Mouse (Mus musculus) hindbrain, embryonic 13.5 days (tissue): Measurements from ENCODE around the gene Notch1. TPM values are rescaled to one million over a fixed set of nuclear protein-coding genes. Genes with fewer than 3 reads are reported as not detected.
A peak's percentile ranks its signal among the peaks of the same experiment; 100 is the strongest.

ENCODE experiments used
- ATAC-seq: fragments of 200-750 bp; cut with Nextera tagmentation; 2 replicates; pipeline ENCODE4 v1.8.0; 2017; ENCODE audit warnings: moderate TSS enrichment; ENCODE audit not compliant: low FRiP score
- H3K27ac ChIP-seq: fragments of 300-500 bp; sonication (generic); 2 replicates; pipeline ENCODE4 v1.5.1; 2015; ENCODE audit warnings: inconsistent platforms, mild to moderate bottlenecking, moderate library complexity
- H3K27me3 ChIP-seq: fragments of 300-500 bp; sonication (generic); 2 replicates; pipeline ENCODE4 v1.6.1; 2015; ENCODE audit warnings: mild to moderate bottlenecking, inconsistent platforms
- H3K36me3 ChIP-seq: fragments of 300-500 bp; sonication (generic); 2 replicates; pipeline ENCODE4 v1.6.1; 2015; ENCODE audit warnings: mild to moderate bottlenecking, inconsistent platforms
- H3K4me1 ChIP-seq: fragments of 300-500 bp; sonication (generic); replicated peaks from 2 replicates; pipeline ENCODE4 v1.6.1; 2015; ENCODE audit warnings: inconsistent platforms
- H3K4me2 ChIP-seq: fragments of 300-500 bp; sonication (generic); 2 replicates; pipeline ENCODE4 v1.6.1; 2015; ENCODE audit warnings: inconsistent platforms, mild to moderate bottlenecking, moderate library complexity
- H3K4me3 ChIP-seq: fragments of 300-500 bp; sonication (generic); 2 replicates; pipeline ENCODE4 v1.5.1; 2015; ENCODE audit warnings: mild to moderate bottlenecking, inconsistent platforms
- H3K9ac ChIP-seq: fragments of 300-500 bp; sonication (generic); 2 replicates; pipeline ENCODE4 v1.6.1; 2015; ENCODE audit warnings: mild to moderate bottlenecking, inconsistent platforms
- H3K9me3 ChIP-seq: fragments of 300-500 bp; sonication (generic); 2 replicates; pipeline ENCODE4 v1.6.1; 2016; ENCODE audit warnings: inconsistent platforms
- WGBS: fragments of 180-500 bp; shearing (Covaris S2); methylation state at CpG from one replicate; pipeline ENCODE4 v1.1.7; 2015; 5-methylcytosine and 5-hydroxymethylcytosine counted together
- polyA plus RNA-seq: library from polyadenylated mRNA; unstranded; fragments of >200 nt; fragmentation: Nextera tagmentation; extraction: Ambion mirVana; gene quantifications from 2 replicates; pipeline ENCODE4 v1.2.1, GENCODE M21; 2015

Notch1 gene
- polyA plus RNA-seq, 1 experiment from 2014 or later: 19.2 TPM

DNA sequence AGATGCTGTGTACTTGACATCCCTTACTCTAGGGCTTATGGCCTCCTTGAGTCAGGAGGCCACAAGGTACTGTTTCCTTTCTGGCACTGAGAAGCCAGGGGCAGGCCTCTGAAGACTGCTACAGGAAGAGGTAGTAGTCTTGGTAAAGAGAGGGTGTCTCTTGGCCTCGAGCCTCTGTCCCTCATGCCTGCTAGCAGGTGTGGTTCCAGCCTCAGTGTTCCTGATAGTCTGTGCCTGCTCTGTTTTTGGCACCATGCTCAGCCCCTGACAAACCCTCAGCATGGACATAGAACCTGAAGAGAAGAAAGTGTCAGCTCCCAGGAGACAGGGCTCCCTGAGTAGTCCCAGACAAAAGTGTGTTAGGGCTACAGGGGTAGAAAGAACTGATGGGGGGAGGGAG is 69.0 kb downstream of the Notch1 start:
- WGBS: 71% methylated on average over 1 of the region's 1 CpGs
- Histone ChIP-seq H3K27me3 (no peaks in the 10 kb centered on the region), H3K36me3 (no peaks in the 10 kb centered on the region), H3K4me2 (no peak overlapping the region), H3K4me3 (no peak overlapping the region), H3K9ac (peak overlapping the region; percentile 80), H3K9me3 (no peaks in the 10 kb centered on the region), H3K4me1 (peaks cover 52% of the 10 kb centered on the region), H3K27ac (no peak overlapping the region)
- ATAC-seq: no peak

DNA sequence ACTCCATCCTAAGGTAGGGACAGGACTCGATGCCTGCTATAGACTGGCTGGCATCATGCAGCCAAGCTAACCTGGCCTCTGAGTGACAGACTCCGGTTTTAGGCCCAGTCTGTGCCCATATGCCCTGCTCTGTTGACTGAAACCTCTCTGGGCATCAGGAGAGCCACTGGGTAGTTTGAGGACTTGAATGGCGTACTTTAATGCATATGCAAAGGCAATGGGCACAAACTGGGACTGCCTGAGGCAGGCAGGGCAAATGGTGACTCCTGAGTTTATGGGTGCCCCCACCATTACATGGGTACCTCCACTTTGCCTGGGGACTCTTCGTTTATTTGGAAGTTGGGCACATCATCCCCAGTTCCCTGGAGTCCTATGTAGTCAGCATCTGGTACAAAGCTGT is 69.8 kb downstream of the Notch1 start:
- H3K9ac ChIP-seq: peak overlapping the region; percentile 80
- H3K27me3 ChIP-seq: no peaks in the 10 kb centered on the region
- H3K27ac ChIP-seq: peak overlapping the region; percentile 93; the same call in 1 of the 2 replicates
- peaks cover 1% of the 10 kb centered on the region for H3K36me3 ChIP-seq
- H3K4me2 ChIP-seq: peak overlapping the region; percentile 94
- ATAC-seq: no peak
- H3K4me3 ChIP-seq: peak overlapping the region; percentile 71
- WGBS: 78% methylated on average over 4 of the region's 4 CpGs
- no peaks in the 10 kb centered on the region for H3K9me3 ChIP-seq
- H3K4me1 ChIP-seq: peaks cover 52% of the 10 kb centered on the region

DNA sequence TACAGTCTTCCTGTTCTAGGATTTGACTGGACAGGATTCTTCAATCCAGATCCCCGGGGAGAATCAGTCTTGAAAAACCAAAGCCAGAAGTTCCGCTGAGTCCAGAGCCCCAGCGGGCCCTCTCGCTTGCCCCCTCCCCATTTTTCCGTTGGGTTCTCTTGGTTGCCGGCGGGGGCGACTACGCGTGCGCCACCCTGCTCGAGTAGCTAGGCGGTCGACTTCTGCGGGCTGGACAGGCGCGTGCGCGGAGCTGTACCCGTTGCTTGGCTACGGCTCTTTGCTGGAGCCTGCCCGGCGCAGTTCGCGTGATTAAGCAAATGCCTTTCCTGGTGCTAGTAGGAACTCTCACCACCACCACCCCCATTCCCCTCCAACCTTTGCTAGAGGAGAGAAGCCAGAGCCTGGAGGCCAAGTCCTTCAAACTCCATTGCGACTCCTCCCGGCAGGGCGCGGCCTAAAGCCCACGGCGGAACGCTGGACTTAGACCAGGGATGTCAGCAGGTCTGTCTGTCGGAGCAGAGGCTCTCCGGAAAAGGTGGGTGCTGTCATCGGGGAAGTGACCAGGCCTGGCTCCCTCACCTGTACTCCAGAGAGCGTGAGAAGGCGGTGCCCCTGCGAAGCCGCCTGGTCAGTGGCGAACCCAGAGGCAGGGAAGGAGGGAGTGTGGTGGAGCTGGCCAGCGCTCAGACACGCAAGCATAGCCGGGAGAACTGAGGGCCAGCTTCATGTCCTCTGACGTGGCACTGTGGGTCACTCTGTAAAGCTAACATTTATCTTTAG is 70.6 kb downstream of the Notch1 start:
- Histone ChIP-seq H3K4me3 (peak overlapping the region; percentile 71), H3K27me3 (no peaks in the 10 kb centered on the region), H3K27ac (peak overlapping the region; percentile 93), H3K9ac (peak overlapping the region; percentile 80), H3K4me2 (peak overlapping the region; percentile 94), H3K9me3 (no peaks in the 10 kb centered on the region), H3K4me1 (peaks cover 52% of the 10 kb centered on the region), H3K36me3 (peaks cover 9% of the 10 kb centered on the region)
- peak; percentile 93 for ATAC-seq
- WGBS: under 1% methylated on average over 44 of the region's 44 CpGs

DNA sequence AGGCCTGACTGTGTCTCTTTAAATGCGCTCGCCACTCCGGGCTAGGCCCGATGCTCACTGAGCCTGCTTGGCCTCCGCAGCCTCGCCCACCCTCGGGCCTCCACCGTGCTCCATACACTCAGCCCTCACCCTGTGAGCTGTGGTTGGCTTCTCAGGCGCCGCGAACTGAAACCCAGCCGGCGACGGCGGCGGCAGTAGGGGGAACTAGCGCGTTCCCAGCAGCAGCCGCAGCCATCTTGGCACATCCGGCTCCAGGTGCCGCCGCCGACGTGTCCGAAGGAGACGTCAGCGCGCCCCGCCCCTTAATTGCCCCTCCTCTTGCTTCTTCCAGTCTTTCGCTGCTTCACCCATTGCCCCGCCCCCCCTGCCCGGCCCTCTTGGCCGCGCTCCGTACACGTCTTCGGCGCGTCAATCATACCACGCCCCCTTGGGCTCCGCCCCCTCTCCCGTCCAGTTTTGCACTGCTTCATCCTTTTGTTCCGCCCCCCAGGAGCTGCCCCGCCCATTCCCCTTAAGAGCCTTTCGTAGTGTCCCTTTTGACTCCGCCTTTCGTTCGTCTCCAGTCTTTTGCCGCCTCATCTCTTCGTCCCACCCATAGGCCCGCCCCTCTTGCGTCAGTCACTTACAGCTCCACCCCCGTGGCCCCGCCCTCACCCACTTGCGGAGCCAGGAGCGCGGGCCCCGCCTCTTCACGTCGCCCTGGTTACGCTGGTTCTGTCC is 71.4 kb downstream of the Notch1 start, which contains the start of gene Sec16a:
Sec16a (minus strand) TSS at position 271 of the 720 bp plus-strand sequence.
- H3K4me2 ChIP-seq: peak within 1 kb of the TSS; percentile 94
- peak within 1 kb of the TSS; percentile 71 for H3K4me3 ChIP-seq
- no peaks in the 10 kb centered on the region for H3K9me3 ChIP-seq
- peaks cover 17% of the 10 kb centered on the region for H3K36me3 ChIP-seq
- ATAC-seq: peak; percentile 93
- under 1% methylated on average over 53 of the region's 61 CpGs for WGBS
- H3K27me3 ChIP-seq: no peaks in the 10 kb centered on the region
- H3K27ac ChIP-seq: peak within 1 kb of the TSS; percentile 93
- H3K4me1 ChIP-seq: peaks cover 52% of the 10 kb centered on the region
- H3K9ac ChIP-seq: peak within 1 kb of the TSS; percentile 88

DNA sequence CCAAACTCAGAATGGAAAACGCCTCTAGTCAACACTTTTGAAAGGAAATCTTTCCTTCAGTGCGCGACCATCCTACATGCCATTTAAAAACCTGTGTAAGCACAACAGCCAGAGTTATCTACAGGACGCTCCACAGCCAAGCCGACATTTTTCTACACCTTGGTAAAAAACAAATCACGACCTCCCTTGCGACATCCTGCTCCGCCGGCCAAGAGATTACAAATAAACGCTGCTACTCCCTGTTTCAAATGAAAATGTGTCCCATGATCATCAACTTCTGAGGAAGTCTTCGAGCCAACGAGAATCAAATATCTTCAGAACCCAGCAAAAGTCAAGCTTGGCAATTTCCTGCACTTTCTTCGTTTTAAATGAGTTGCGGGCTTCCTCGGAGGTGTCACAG is 72.1 kb downstream of the Notch1 start:
- ATAC-seq: no peak
- no peaks in the 10 kb centered on the region for H3K27me3 ChIP-seq
- H3K4me2 ChIP-seq: peak overlapping the region; percentile 66
- peak overlapping the region; percentile 88 for H3K9ac ChIP-seq
- H3K27ac ChIP-seq: peak overlapping the region; percentile 93
- peaks cover 45% of the 10 kb centered on the region for H3K4me1 ChIP-seq
- peak overlapping the region; percentile 71 for H3K4me3 ChIP-seq
- peaks cover 24% of the 10 kb centered on the region for H3K36me3 ChIP-seq
- WGBS: 6% methylated on average over 15 of the region's 15 CpGs
- no peaks in the 10 kb centered on the region for H3K9me3 ChIP-seq

DNA sequence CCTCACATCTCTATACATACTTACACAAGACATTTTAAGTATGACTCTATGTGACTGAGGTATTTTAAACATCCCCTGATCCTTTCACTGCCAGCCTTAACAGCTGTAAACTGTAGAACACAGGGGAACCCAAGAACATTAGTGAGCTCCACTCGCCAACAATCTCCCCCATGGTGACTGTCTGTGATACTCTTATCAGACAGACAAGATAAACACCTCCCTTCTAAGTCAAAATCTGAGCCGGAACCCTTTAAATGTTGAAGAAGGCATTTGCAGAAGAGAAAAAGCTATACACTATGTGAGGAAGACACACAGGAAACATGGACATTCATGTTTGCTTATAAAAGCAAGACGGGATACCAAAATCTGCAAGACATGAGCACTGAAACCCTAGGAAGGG is 72.6 kb downstream of the Notch1 start:
- Histone ChIP-seq H3K4me2 (peak overlapping the region; percentile 66), H3K9me3 (no peaks in the 10 kb centered on the region), H3K27me3 (no peaks in the 10 kb centered on the region), H3K27ac (no peak overlapping the region), H3K9ac (peak overlapping the region; percentile 88), H3K4me3 (peak overlapping the region; percentile 71), H3K36me3 (peaks cover 29% of the 10 kb centered on the region), H3K4me1 (peaks cover 41% of the 10 kb centered on the region)
- no peak for ATAC-seq
- WGBS: 68% methylated on average over 3 of the region's 3 CpGs

DNA sequence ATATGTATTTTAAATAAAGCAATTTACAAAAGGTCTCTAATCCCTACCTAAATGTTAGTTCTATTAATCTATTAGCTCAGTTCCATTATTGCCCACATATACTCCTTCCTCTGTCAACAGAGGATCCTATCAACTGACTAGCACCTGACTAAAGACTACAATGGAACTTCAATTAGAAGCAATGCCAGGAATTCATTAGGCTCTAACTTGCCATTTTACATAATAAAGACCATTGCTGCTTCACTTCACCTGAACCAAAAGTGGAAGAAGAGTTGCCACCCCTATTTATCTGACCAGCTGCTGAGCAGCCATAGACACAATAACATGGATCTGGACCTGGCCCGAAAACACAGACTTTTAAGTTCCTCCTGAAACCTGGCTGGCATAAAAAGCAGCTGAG is 73.6 kb downstream of the Notch1 start:
- peaks cover 39% of the 10 kb centered on the region for H3K36me3 ChIP-seq
- 0 out of 2 replicates have a peak overlapping the region, but pooled peaks have one; percentile 35 for H3K9ac ChIP-seq
- no peak overlapping the region for H3K4me3 ChIP-seq
- H3K27me3 ChIP-seq: no peaks in the 10 kb centered on the region
- ATAC-seq: no peak
- H3K9me3 ChIP-seq: no peaks in the 10 kb centered on the region
- no peak overlapping the region for H3K27ac ChIP-seq
- H3K4me2 ChIP-seq: peak overlapping the region; percentile 66; the same call in 1 of the 2 replicates
- H3K4me1 ChIP-seq: peaks cover 46% of the 10 kb centered on the region
- WGBS: 59% methylated on average over 1 of the region's 1 CpGs

DNA sequence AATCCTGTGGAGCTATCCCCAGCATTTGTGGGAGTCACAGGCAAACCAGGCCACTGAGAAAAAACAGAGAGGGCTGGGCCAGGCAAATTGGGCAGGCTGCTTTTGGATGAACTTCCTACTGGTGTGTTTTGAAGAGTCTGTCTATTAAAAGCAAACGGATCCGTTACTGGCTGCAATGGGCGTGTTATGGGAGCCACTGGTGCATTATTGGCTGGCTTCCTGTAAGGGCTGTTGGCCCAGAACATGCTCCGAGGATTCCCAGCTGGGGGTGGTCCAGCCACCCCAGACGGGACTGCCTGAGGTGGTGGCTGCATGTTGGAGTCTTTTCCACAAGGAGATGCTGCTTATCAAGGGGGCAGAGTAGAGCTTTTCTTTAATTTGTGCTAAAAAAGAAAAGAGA is 74.8 kb downstream of the Notch1 start:
- H3K36me3 ChIP-seq: peaks cover 47% of the 10 kb centered on the region
- H3K4me1 ChIP-seq: peaks cover 46% of the 10 kb centered on the region
- no peaks in the 10 kb centered on the region for H3K9me3 ChIP-seq
- no peak overlapping the region for H3K9ac ChIP-seq
- H3K4me2 ChIP-seq: no peak overlapping the region
- no peak overlapping the region for H3K27ac ChIP-seq
- 86% methylated on average over 5 of the region's 5 CpGs for WGBS
- no peak for ATAC-seq
- no peaks in the 10 kb centered on the region for H3K27me3 ChIP-seq
- H3K4me3 ChIP-seq: no peak overlapping the region

DNA sequence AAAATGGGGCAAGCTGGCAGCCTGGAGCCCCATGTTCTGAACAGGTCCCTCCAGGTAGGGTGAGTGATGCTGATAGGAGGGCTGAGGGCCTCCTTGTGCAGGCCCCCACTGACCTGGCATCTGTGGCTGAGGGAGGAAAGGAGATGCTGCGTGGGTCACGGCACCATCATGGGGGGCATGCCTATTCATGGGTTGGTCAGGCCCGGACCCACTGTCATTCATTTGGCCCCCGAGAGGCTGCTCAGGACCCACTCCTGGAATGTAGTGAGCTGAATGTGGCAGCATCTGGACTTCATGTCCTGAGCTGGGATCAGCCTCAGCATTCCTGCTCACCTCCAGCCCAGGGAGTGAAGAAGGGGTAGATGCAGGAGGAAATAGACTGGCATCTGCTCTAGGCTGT is 75.2 kb downstream of the Notch1 start:
- Histone ChIP-seq H3K4me1 (peaks cover 43% of the 10 kb centered on the region), H3K9ac (no peak overlapping the region), H3K36me3 (peaks cover 47% of the 10 kb centered on the region), H3K27me3 (no peaks in the 10 kb centered on the region), H3K4me2 (no peak overlapping the region), H3K9me3 (no peaks in the 10 kb centered on the region), H3K27ac (no peak overlapping the region), H3K4me3 (no peak overlapping the region)
- whole genome bisulfite sequencing: 96% methylated on average over 4 of the region's 4 CpGs
- ATAC-seq: no peak

DNA sequence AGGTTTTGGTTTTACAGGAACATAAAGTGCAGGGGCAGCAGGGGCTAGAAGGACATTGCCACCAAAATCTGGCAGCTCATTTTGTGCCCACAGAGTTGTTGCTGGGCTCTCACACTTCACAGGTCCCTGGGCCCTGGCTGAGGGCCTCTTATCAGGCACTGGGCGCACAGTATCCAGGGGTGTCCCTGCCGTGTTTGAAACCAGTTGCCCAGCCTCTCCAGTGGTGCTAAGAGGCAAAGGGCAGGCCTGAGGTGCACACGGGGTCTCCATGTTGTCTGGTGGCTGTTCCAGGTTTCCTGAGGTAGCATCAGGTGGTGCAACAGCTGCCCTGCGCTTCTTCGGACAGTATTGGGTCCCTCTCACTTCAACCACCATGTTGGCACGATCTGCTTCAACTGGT is 76.8 kb downstream of the Notch1 start:
- H3K9me3 ChIP-seq: no peaks in the 10 kb centered on the region
- ATAC-seq: no peak
- peaks cover 43% of the 10 kb centered on the region for H3K4me1 ChIP-seq
- 0 out of 2 replicates have a peak overlapping the region, but pooled peaks have one; percentile 29 for H3K9ac ChIP-seq
- no peak overlapping the region for H3K27ac ChIP-seq
- no peaks in the 10 kb centered on the region for H3K27me3 ChIP-seq
- H3K36me3 ChIP-seq: peaks cover 62% of the 10 kb centered on the region
- H3K4me3 ChIP-seq: no peak overlapping the region
- H3K4me2 ChIP-seq: no peak overlapping the region
- 96% methylated on average over 6 of the region's 6 CpGs for WGBS

DNA sequence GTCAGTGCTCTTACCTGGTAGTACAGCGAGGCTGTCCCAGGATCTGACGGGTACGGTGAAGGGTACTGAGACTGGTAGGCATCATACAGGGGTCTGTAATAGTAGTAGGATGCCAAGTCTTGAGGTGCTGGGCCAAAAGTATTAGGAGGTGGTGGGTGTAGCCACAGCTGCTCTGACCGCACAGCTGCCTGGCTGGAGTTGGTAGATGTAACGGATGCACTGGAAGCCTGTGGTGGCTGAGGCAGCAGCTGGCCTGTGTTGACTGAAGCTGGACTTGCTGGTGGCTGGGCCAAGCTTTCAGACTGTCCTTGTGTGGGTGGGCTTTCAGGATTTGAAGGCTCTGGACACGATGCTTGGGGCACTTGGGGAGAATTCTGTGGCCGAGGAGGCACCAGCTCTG is 78.1 kb downstream of the Notch1 start:
- H3K9me3 ChIP-seq: no peaks in the 10 kb centered on the region
- H3K27me3 ChIP-seq: no peaks in the 10 kb centered on the region
- peak overlapping the region; percentile 24; the same call in 1 of the 2 replicates for H3K9ac ChIP-seq
- H3K4me1 ChIP-seq: peaks cover 32% of the 10 kb centered on the region
- 89% methylated on average over 7 of the region's 7 CpGs for WGBS
- H3K36me3 ChIP-seq: peaks cover 73% of the 10 kb centered on the region
- H3K27ac ChIP-seq: no peak overlapping the region
- no peak for ATAC-seq
- H3K4me2 ChIP-seq: no peak overlapping the region
- no peak overlapping the region for H3K4me3 ChIP-seq

DNA sequence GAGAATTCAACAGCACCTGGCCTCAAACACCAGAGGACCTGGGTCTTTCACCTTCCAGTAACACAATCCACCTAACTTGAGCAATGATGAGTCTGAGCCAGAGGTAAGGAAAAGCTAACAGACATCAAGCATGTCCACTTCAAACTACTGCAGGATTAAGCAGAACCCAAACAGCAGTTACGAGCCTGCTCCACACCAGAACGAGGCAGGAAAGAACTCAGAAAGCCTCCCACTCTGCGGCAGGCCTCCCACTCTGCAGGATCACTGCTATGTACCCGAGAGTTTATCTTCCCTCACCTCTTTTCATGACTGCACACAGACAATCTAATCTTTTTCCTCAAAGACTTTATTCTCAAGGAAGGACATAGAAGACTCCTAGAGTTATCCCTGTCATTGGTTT is 79.2 kb downstream of the Notch1 start:
- ATAC-seq: no peak
- Histone ChIP-seq H3K27me3 (no peaks in the 10 kb centered on the region), H3K4me1 (peaks cover 28% of the 10 kb centered on the region), H3K36me3 (peaks cover 84% of the 10 kb centered on the region), H3K9me3 (no peaks in the 10 kb centered on the region), H3K27ac (no peak overlapping the region), H3K9ac (peak overlapping the region; percentile 62), H3K4me3 (no peak overlapping the region), H3K4me2 (no peak overlapping the region)
- 91% methylated on average over 4 of the region's 4 CpGs for WGBS
